In the genomic region with DNA sequence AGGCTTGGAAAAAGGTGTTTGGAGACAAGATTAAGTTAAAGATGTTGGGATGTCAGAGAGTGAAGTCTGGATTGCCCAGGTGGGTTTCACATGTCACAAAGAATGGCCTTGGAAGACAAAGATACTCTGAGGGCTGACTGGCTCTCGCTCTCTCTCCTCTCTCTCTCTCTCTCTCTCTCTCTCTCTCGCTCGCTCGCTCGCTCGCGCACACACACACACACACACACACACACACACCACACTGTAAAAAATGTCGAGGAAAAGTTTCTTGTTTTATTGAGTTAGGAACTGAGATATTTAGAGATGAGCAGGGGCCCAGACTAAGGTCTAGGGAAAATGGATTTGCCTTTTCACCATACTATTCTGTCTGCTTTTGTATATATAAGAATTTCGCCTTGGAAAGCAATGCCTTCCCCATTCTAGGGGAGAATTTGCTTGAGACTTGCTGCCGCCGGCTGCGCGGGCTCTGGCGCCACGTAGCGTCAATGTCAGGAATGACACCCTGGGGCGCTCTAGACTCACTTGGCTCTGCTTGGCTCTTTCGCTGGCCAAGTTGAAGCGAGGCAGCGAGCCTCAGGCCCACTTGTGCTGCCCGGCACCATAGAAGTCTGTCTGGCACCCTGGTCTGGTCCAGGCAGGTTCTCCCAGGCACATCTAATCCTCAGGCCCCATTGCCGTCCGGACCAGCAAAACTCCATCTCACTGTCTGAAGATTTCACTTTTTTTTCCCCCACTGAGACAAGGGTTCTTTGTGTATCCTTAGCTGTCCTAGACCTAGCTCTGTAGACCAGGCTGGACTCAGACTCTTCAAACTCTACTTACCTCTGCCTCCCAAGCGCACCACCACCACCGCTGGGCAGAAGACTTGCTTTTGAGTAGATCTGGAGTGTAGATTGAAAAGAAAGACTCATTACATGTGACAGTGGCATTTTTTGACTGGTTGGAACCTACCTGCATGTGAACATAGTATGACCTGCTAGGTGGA, we compare ENCODE assay signal across 7 mouse cellular contexts. TPM values are rescaled to one million over a fixed set of nuclear protein-coding genes. Genes with fewer than 3 reads are reported as not detected.
A peak's percentile ranks its signal among the peaks of the same experiment; 100 is the strongest.
DNase-seq lines count a peak whose midpoint lies in the region; ATAC-seq lines count a peak whose summit lies in the region.

No protein-coding gene starts in this region.

- peak; percentile 63 to 76 for DNase-seq in gastrocnemius, adult 8-10 months (ENCODE audit: low spot score in 2 of 2)
- DNase-seq in left cerebral cortex, postnatal 10 days (ENCODE audit: extremely low spot score in 1 of 2, low spot score in 2 of 2) = peak; percentile 84
- peak; percentile 85 for DNase-seq in mesoderm, embryonic 11.5 days (ENCODE audit: low read depth, low spot score)
- DNase-seq in right cerebral cortex, postnatal 36 days (ENCODE audit: low spot score in 2 of 2) = peak; percentile 69 to 75

- intact Hi-C loops in left cerebral cortex, postnatal 10 days (cut with DNase I) = loop anchor here (5.0 to 10.0 kb wide), 3 partner anchors 55 to 167 kb away; no protein-coding TSS in a partner anchor

- ATAC-seq in activated CD4-positive, CD25-positive, alpha-beta regulatory T cell, adult 4 months = peak; percentile 63
- peak; percentile 86 for ATAC-seq in common myeloid progenitor, adult 5-6 weeks (replicated peaks; ENCODE audit: low read depth, poor library complexity, severe bottlenecking)
- ATAC-seq in inflammation-experienced regulatory T-cells, adult 6 months = peak; percentile 70

RNA-seq across cellular contexts. Expression of gene Smarcd3, which starts 27.8 kb away (rescaled TPM):
- polyA plus RNA-seq in activated CD4-positive, CD25-positive, alpha-beta regulatory T cell, adult 4 months (2017; shearing (Covaris generic)) = under 1 TPM in 1 of 2 experiments, not detected in 1; 0.41 TPM
- 0.09 TPM in 1 of 2 replicates, not detected in the other for total RNA-seq in common myeloid progenitor, adult 5-6 weeks (2017)
- 100 to 1,000 TPM; 207 to 267 (median 221) TPM for total RNA-seq in gastrocnemius, adult 8-10 months (2022)
- 1 to 10 TPM in 1 of 3 experiments, under 1 TPM in 2; 0.50 to 1.9 (median 0.69) TPM for polyA plus RNA-seq in inflammation-experienced regulatory T-cells, adult 6 months (2017; shearing (Covaris generic))
- 100 to 1,000 TPM; 125 to 134 TPM for total RNA-seq in left cerebral cortex, postnatal 10 days (2021)

RNA-seq across cellular contexts. Expression of gene Nub1, which starts 33.3 kb away (rescaled TPM):
- 10 to 100 TPM; 63.9 to 65.7 TPM for polyA plus RNA-seq in activated CD4-positive, CD25-positive, alpha-beta regulatory T cell, adult 4 months (2017; shearing (Covaris generic))
- total RNA-seq in common myeloid progenitor, adult 5-6 weeks (2017) = 44.9 and 49.0 TPM in 2 replicates
- total RNA-seq in gastrocnemius, adult 8-10 months (2022) = 10 to 100 TPM; 30.6 to 36.8 (median 34.1) TPM
- 10 to 100 TPM; 63.3 to 79.7 (median 76.0) TPM for polyA plus RNA-seq in inflammation-experienced regulatory T-cells, adult 6 months (2017; shearing (Covaris generic))
- total RNA-seq in left cerebral cortex, postnatal 10 days (2021) = 10 to 100 TPM; 75.3 to 79.3 TPM

Comparison
In these comparisons a context has a peak if more than half of its experiments do, and no peak if none do; other contexts are left out.
1. Peak in every context shown above with its lines: DNase-seq and ATAC-seq.
2. RNA of gene Smarcd3, which starts 27.8 kb away (total RNA-seq): 207 to 267 TPM in gastrocnemius, adult 8-10 months and 125 to 134 TPM in left cerebral cortex, postnatal 10 days; 0.09 TPM in common myeloid progenitor, adult 5-6 weeks; every median in the first group is over 100 times any median in the second.